Mouse (Mus musculus) lung, postnatal 0 days (tissue): ENCODE data around the gene Arid1a.

Source experiments
- CTCF ChIP-seq: IDR thresholded peaks from 2 replicates; pipeline ENCODE4 v1.5.1; 2016; ENCODE audit warnings: antibody characterized with exemption, mild to moderate bottlenecking
- EP300 ChIP-seq: IDR thresholded peaks from 2 replicates; pipeline ENCODE4 v1.6.1; 2016; ENCODE audit warnings: antibody characterized with exemption, mild to moderate bottlenecking, control low read depth

DNA sequence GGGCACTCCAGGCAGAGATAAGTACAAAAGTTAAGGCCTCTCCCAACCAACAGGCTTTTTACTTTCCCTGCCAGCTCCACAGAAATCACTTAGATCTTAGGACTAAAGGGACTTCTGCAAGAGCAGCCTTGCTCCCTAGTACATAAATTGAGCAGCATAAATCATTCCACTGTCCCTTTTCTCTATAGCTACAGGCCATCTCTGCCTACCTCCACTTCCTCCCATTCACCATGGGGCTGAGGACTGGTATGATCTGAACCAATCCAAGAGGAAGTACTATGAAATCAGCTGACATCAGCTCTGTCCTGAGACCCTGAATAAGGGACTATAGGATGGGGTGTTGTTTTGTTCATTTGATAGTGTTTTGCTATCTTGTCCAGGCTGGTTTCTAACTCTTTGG lies 26.4 kb downstream of the Arid1a start:
- TF ChIP-seq CTCF = no peak
- no peak for TF ChIP-seq EP300
